Mouse (Mus musculus) embryonic facial prominence, embryonic 15.5 days (tissue): Measurements from ENCODE around the gene Tnfaip8l2. TPM values are rescaled to one million over a fixed set of nuclear protein-coding genes. Genes with fewer than 3 reads are reported as not detected.

Source experiments
- ATAC-seq: fragments of 200-750 bp; cut with Nextera tagmentation; 2 replicates; pipeline ENCODE4 v1.8.0; 2017; ENCODE audit warnings: low read depth, moderate TSS enrichment; ENCODE audit not compliant: insufficient number of reproducible peaks, low FRiP score, low TSS enrichment
- H3K27ac ChIP-seq: fragments of 300-500 bp; sonication (generic); replicated peaks from 2 replicates; pipeline ENCODE4 v1.5.1; 2015; ENCODE audit warnings: mild to moderate bottlenecking, inconsistent platforms
- H3K27me3 ChIP-seq: fragments of 300-500 bp; sonication (generic); 2 replicates; pipeline ENCODE4 v1.6.1; 2015; ENCODE audit warnings: inconsistent platforms
- H3K36me3 ChIP-seq: fragments of 300-500 bp; sonication (generic); 2 replicates; pipeline ENCODE4 v1.6.1; 2015; ENCODE audit warnings: mild to moderate bottlenecking, inconsistent platforms
- H3K4me1 ChIP-seq: fragments of 300-500 bp; sonication (generic); 2 replicates; pipeline ENCODE4 v1.6.1; 2015; ENCODE audit warnings: inconsistent platforms
- H3K4me2 ChIP-seq: fragments of 300-500 bp; sonication (generic); replicated peaks from 2 replicates; pipeline ENCODE4 v1.6.1; 2015; ENCODE audit warnings: mild to moderate bottlenecking, inconsistent platforms
- H3K4me3 ChIP-seq: fragments of 300-500 bp; sonication (generic); replicated peaks from 2 replicates; pipeline ENCODE4 v1.5.1; 2015; ENCODE audit warnings: mild to moderate bottlenecking, inconsistent platforms
- H3K9ac ChIP-seq: fragments of 300-500 bp; sonication (generic); 2 replicates; pipeline ENCODE4 v1.6.1; 2015; ENCODE audit warnings: inconsistent platforms
- H3K9me3 ChIP-seq: fragments of 300-500 bp; sonication (generic); replicated peaks from 2 replicates; pipeline ENCODE4 v1.6.1; 2016; ENCODE audit warnings: inconsistent platforms
- WGBS: fragments of 180-500 bp; shearing (Covaris S2); methylation state at CpG from one replicate; pipeline ENCODE4 v1.1.7; 2015; 5-methylcytosine and 5-hydroxymethylcytosine counted together
- polyA plus RNA-seq: library from polyadenylated mRNA; unstranded; fragments of >200 nt; fragmentation: Nextera tagmentation; extraction: Ambion mirVana; gene quantifications from 2 replicates; pipeline ENCODE4 v1.2.1, GENCODE M21; 2015

Gene Tnfaip8l2
- polyA plus RNA-seq, 1 experiment from 2014 or later = 6.6 TPM

DNA sequence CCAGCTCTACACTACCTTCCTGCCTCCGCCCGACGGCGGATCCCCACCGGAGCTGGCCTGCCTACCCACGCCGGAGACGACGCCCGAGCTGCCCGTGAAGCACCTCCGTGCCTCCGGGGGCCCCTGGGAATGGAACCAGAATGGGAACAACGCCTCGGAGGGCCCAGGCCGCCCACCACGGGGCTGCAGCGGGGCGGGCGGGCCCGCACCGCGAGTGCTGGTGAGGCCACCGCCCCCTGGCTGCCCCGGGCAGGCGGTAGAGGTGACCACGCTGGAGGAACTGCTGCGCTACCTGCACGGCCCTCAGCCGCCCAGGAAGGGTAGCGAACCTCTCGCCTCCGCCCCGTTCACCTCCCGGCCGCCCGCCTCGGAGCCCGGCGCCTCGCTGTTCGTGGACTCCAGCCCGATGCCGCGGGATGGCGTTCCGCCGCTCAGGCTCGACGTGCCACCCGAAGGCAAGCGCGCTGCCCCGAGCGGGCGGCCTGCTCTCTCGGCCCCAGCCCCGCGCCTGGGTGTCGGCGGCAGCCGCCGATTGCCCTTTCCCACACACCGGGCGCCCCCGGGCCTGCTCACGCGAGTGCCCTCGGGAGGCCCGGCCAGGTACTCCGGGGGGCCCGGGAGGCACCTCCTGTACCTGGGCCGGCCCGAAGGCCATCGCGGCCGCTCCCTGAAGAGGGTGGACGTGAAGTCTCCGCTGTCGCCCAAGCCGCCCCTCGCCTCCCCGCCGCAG lies 30.5 kb upstream of the Tnfaip8l2 start:
- 0 out of 2 replicates have a peak overlapping the region, but pooled peaks have one; percentile 25 for H3K4me3 ChIP-seq
- H3K4me1 ChIP-seq = peaks cover 21% of the 10 kb centered on the region
- peaks cover 55% of the 10 kb centered on the region for H3K36me3 ChIP-seq
- H3K27ac ChIP-seq = no peak overlapping the region
- peaks cover 34% of the 10 kb centered on the region for H3K27me3 ChIP-seq
- no peaks in the 10 kb centered on the region for H3K9me3 ChIP-seq
- no peak overlapping the region for H3K9ac ChIP-seq
- 0 out of 2 replicates have a peak, but pooled peaks have one; percentile 8 for ATAC-seq
- WGBS = 42% methylated on average over 81 of the region's 84 CpGs
- peak overlapping the region; percentile 40 for H3K4me2 ChIP-seq

DNA sequence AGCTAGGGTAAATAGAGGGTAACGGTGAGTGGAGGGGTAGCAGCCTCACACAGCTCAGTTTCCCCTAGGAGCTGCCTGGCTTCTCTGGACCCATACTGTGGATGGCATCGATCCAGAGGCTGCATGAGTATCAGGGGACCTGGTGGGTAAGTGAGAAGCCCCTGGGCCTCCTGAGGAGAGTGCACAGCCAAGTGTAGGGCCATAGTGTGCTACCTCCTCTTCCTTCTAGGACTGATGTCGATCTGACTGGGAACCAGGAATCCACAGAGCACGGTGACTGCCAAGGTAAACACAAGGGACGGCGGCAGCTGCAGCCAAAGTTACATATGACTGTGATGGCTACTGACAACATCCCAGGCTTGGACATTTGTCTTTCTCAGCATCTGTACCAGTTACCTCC lies 28.9 kb upstream of the Tnfaip8l2 start:
- Histone ChIP-seq H3K9ac (no peak overlapping the region), H3K4me2 (no peak overlapping the region), H3K27me3 (peaks cover 34% of the 10 kb centered on the region), H3K36me3 (peaks cover 71% of the 10 kb centered on the region), H3K4me1 (peaks cover 21% of the 10 kb centered on the region), H3K9me3 (no peaks in the 10 kb centered on the region), H3K27ac (no peak overlapping the region), H3K4me3 (no peak overlapping the region)
- no peak for ATAC-seq
- 78% methylated on average over 6 of the region's 6 CpGs for WGBS

DNA sequence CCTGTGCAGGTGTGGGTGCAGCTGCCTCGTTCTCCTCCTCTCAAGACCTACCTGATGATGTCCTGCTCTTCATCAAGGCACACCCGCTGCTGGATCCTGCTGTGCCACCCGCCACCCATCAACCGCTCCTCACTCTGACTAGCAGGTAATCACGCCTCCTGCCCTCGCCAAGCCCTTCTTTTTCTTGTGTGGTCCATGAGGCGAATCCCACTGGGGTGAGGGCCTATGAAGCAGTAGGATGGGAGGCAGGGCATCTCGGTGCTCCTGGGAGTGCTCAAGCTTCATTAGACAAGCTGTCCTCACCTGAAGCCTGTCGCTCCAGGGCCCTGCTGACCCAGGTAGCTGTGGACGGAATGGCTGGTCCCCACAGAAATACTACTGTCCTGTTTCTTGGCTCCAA lies 27.8 kb upstream of the Tnfaip8l2 start:
- ATAC-seq = no peak
- WGBS = 90% methylated on average over 10 of the region's 10 CpGs
- H3K27me3 ChIP-seq = peaks cover 34% of the 10 kb centered on the region

DNA sequence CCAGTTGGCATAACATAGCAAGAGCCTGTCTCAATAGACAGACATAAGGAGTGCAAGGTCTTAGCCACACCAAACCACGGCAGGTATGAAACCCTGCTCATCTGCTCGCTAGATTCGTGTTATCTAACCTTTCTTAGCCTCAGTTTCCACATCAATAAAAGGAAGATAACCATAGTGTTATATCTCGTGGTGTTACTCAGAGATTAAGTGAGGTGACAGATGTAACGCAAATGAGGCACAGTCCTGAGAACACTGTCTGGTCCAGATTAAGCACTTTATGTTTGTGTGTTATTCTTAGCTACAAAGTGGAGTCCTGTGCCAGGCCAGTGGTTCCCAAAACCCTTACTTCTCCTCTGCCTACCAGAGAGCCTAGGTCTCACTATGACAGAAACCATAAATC lies 22.7 kb upstream of the Tnfaip8l2 start:
- 0 out of 2 replicates have a peak, but pooled peaks cover 3% of the 10 kb centered on the region for H3K27me3 ChIP-seq
- no peak overlapping the region for H3K9ac ChIP-seq
- peaks cover 35% of the 10 kb centered on the region for H3K4me1 ChIP-seq
- no peak overlapping the region for H3K4me2 ChIP-seq
- H3K4me3 ChIP-seq = no peak overlapping the region
- WGBS = 86% methylated on average over 5 of the region's 5 CpGs
- ATAC-seq = no peak
- no peaks in the 10 kb centered on the region for H3K9me3 ChIP-seq
- no peak overlapping the region for H3K27ac ChIP-seq
- peaks cover 53% of the 10 kb centered on the region for H3K36me3 ChIP-seq

More for the DNA sequence above, 27.8 kb upstream of the Tnfaip8l2 start:
- H3K27ac ChIP-seq = no peak overlapping the region
- peaks cover 81% of the 10 kb centered on the region for H3K36me3 ChIP-seq
- H3K4me3 ChIP-seq = no peak overlapping the region
- H3K9ac ChIP-seq = no peak overlapping the region
- H3K4me2 ChIP-seq = no peak overlapping the region
- H3K9me3 ChIP-seq = no peaks in the 10 kb centered on the region
- H3K4me1 ChIP-seq = peaks cover 21% of the 10 kb centered on the region

DNA sequence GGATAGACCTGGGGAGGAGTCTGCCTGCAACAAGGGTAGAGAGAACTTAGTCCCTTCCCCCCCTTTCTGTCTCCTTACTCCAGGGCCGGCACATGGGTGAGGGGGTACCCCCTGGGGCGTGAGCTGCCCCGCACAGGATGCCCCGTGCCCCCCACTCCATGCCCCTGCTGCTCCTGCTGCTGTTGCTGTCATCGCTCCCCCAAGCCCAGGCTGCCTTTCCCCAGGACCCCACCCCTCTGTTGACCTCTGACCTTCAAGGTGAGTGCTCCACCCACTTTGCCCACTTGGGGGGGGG lies 22.0 kb upstream of the Tnfaip8l2 start:
- no peaks in the 10 kb centered on the region for H3K9me3 ChIP-seq
- H3K36me3 ChIP-seq = peaks cover 47% of the 10 kb centered on the region
- H3K4me3 ChIP-seq = no peak overlapping the region
- whole genome bisulfite sequencing = 79% methylated on average over 5 of the region's 5 CpGs
- H3K27ac ChIP-seq = 0 out of 2 replicates have a peak overlapping the region, but pooled peaks have one; percentile 3
- peaks cover 40% of the 10 kb centered on the region for H3K4me1 ChIP-seq
- H3K9ac ChIP-seq = no peak overlapping the region
- ATAC-seq = no peak
- H3K27me3 ChIP-seq = no peaks in the 10 kb centered on the region
- no peak overlapping the region; the same call in 1 of the 2 replicates for H3K4me2 ChIP-seq

DNA sequence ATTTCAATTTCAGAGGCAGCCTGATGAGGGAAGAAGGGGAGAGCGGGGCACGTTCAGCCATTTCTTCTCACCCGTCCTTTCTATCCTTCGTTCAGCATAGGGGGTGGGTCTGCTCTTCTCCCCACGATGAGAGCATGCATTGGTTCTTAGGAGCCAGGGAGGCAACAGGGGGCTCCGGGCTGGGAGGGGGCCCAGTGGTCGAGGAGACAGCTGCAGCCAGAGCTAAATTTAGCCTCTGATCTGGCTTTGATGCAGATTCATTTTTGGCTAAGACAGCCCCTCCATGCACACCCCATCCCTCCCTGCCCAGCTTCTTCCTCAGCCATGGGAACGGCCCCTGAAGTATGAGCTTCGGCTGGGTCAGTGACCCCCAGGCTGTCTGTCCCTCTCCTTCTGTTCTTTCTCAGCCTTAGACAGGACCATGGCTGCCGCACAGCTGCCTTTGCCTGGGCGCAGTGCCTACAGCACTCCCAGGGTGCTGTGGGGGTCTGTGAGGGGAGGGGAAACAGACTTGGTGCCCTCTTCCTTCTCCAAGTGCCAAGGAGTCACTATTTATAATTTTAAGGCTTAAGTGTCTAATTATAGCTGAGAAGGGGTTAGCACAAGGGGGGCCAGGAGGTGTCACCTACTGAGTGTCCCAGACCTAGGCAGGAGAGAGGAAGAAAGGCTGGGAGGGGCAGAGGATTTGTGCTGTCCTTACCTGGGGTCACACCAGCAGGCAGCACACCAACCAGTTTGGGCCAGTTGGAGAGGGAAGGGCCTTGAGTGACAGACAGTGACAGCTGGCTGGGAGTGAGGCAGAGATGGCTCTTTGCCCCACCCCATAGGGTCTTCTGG lies 21.5 kb upstream of the Tnfaip8l2 start:
- 49% methylated on average over 11 of the region's 11 CpGs for WGBS
- Histone ChIP-seq H3K4me3 (no peak overlapping the region; the same call in 1 of the 2 replicates), H3K4me2 (peak overlapping the region; percentile 74; the same call in 1 of the 2 replicates), H3K27ac (0 out of 2 replicates have a peak overlapping the region, but pooled peaks have one; percentile 48), H3K9ac (peak overlapping the region; percentile 4; the same call in 1 of the 2 replicates), H3K4me1 (peaks cover 40% of the 10 kb centered on the region), H3K36me3 (peaks cover 41% of the 10 kb centered on the region), H3K27me3 (no peaks in the 10 kb centered on the region), H3K9me3 (no peaks in the 10 kb centered on the region)
- 0 out of 2 replicates have a peak, but pooled peaks have one; percentile 12 for ATAC-seq

DNA sequence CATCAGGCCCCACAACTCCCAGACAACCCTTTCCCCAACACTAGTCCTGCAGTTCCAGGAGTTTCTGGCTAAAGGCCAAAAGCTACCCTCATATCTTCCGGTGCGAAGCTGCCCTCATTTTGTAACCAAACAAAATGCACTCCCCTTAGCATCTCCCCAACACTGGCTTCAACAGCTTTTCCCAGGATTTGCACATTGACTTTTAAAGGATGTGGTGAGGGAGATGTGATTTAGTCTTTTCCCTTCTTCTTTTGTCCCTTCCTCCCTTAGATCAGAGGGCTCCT lies 20.1 kb upstream of the Tnfaip8l2 start:
- Histone ChIP-seq H3K36me3 (peaks cover 28% of the 10 kb centered on the region), H3K9ac (no peak overlapping the region), H3K9me3 (no peaks in the 10 kb centered on the region), H3K27ac (peak overlapping the region; percentile 68), H3K4me2 (peak overlapping the region; percentile 74), H3K27me3 (no peaks in the 10 kb centered on the region), H3K4me1 (peaks cover 40% of the 10 kb centered on the region), H3K4me3 (peak overlapping the region; percentile 65)
- no peak for ATAC-seq
- WGBS = 28% methylated on average over 2 of the region's 2 CpGs

DNA sequence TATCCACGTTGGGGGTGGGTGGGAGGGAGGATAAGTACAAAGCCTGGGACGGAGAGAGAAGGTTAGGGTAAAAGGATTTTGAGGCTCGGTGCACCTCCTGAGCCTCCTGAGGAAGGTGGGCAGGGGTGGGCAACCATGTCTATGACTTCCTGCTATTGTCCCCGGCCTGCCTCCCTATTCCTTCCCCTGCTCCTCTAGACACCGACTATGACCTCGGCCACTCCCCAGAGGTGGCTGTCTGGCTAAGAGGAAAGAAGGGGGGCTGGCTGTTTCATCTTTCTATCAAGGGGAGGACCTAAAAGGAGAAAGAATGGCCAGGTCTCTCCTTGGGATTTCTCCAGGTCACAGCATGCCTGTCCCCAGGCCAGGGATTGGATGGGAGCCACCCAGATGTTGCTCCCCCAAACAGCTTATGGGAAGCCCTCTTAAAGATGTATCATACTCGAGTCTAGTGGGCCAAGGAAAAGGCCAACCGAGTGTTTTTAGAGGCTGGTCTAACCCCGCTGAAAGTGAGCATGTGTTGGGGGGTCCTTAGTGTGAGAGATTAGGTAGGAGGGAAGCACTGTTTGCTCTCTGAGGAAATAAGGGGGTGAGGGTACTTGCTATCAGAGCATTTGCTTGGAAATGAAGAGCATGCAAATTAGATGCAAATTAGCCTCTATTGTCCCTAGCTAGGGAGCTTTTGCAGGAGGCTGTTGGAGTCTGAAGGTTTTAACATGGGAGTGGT lies 19.6 kb upstream of the Tnfaip8l2 start:
- WGBS = 4% methylated on average over 9 of the region's 9 CpGs
- Histone ChIP-seq H3K9me3 (no peaks in the 10 kb centered on the region), H3K9ac (peak overlapping the region; percentile 47), H3K27me3 (no peaks in the 10 kb centered on the region), H3K4me1 (peaks cover 40% of the 10 kb centered on the region), H3K4me3 (peak overlapping the region; percentile 65), H3K27ac (peak overlapping the region; percentile 68), H3K36me3 (peaks cover 23% of the 10 kb centered on the region), H3K4me2 (peak overlapping the region; percentile 74)
- no peak for ATAC-seq

DNA sequence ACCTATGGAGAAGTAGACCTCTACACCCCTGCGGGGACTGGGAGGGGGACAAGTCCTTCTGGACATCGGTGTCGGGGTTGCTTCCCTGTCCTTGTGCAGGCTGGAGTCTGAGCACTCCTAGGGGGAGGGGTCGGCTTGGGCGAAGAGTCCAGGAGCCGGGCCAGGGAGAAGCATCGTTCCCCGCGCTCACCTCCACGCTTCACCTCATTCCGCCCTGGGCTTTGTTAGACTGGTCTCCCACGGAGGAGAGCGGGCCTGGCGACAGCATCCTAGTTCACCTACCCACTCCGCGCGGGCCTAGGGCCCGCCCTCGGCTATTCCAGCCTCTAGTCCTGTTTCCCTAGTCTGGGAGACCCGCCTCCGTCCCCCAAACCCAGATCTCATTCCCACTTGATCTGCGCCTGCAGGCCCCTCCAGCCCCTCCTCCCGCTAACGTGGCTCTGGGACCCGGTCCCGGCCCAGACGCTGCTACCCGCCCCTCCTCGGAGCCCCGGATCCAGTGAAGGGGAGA lies 18.9 kb upstream of the Tnfaip8l2 start:
- peak overlapping the region; percentile 68 for H3K27ac ChIP-seq
- WGBS = under 1% methylated on average over 30 of the region's 30 CpGs
- ATAC-seq = peak; percentile 32

DNA sequence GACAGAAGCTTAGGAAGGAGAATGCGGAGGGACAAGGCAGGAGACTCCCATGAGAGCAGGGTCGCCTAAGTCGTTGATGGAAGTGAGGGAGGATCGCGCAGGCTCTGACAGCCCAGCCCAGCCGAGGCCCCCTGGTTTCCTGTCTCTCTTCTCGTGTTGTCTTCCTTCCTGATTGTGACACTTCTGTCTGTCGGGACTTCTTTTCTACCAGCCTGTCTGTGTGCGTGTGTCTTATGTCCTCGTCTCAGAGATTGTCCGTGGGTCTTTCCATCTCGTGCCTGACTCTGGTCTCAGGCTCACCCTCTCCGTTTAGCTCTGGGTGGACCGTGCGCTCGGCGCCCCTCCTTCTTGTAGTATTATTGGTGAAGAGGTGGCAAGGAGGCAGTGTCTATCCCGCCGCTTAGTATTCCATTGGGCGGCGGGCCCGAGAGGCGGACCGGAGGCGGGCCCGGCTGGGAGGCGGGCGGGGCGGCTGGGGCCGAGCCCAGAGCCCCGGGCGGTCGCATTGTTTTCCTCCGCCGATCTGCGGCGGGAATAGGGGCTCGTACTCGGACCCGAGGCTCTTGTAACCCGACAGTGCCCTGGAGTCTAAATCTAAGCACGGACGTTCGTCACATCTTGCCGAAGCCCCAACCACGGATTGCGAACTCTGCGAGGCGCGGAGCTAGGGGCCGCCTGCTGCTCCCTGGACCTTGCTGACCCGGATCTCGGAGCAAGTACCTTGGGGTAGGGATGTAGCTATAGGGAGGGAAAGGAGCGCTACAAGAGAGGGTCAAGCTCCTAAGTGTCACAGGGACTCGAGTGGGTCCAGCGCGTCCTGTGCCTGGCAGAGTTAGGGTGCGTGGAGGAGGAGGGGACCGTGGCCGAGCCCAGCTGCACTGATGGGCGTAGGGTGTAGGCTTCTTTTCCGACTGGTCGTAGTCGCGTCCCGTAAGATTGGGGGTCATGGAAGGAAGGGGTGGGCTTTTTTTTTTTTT lies 18.1 kb upstream of the Tnfaip8l2 start, which contains the start of gene Sema6c:
TSS of gene Sema6c (plus strand) at position 471 of the 977 bp plus-strand sequence.
- peak within 1 kb of the TSS; percentile 74 for H3K4me2 ChIP-seq
- peaks cover 9% of the 10 kb centered on the region; the same call in 1 of the 2 replicates for H3K36me3 ChIP-seq
- no peaks in the 10 kb centered on the region for H3K27me3 ChIP-seq
- peaks cover 40% of the 10 kb centered on the region for H3K4me1 ChIP-seq
- WGBS = under 1% methylated on average over 66 of the region's 66 CpGs
- peak within 1 kb of the TSS; percentile 68 for H3K27ac ChIP-seq
- H3K9ac ChIP-seq = peak within 1 kb of the TSS; percentile 47
- H3K9me3 ChIP-seq = no peaks in the 10 kb centered on the region
- peak within 1 kb of the TSS; percentile 65 for H3K4me3 ChIP-seq
- ATAC-seq = peak; percentile 96

More for the DNA sequence above, 18.9 kb upstream of the Tnfaip8l2 start:
- Histone ChIP-seq H3K4me2 (peak overlapping the region; percentile 74), H3K27me3 (no peaks in the 10 kb centered on the region), H3K36me3 (peaks cover 16% of the 10 kb centered on the region; the same call in 1 of the 2 replicates), H3K9ac (peak overlapping the region; percentile 47), H3K4me3 (peak overlapping the region; percentile 65), H3K4me1 (peaks cover 40% of the 10 kb centered on the region), H3K9me3 (no peaks in the 10 kb centered on the region)
